Mouse (Mus musculus): ENCODE data around the gene Cep55.

The Cep55 gene

GRCm38 (mm10) chr19:38096858-38097758 lies 42.3 kb downstream of the Cep55 start, which contains the start of gene Ffar4:
TSS of gene Ffar4 (plus strand) at chr19:38097071.
- DNase-seq (ENCODE audit: low spot score in 2 of 2) = no peak

- DNase-seq (ENCODE audit: low spot score in 2 of 2) = no peak
Measured at GRCm38 (mm10) chr19:38107871-38108270, 53.1 kb downstream of the Cep55 start.

DNA sequence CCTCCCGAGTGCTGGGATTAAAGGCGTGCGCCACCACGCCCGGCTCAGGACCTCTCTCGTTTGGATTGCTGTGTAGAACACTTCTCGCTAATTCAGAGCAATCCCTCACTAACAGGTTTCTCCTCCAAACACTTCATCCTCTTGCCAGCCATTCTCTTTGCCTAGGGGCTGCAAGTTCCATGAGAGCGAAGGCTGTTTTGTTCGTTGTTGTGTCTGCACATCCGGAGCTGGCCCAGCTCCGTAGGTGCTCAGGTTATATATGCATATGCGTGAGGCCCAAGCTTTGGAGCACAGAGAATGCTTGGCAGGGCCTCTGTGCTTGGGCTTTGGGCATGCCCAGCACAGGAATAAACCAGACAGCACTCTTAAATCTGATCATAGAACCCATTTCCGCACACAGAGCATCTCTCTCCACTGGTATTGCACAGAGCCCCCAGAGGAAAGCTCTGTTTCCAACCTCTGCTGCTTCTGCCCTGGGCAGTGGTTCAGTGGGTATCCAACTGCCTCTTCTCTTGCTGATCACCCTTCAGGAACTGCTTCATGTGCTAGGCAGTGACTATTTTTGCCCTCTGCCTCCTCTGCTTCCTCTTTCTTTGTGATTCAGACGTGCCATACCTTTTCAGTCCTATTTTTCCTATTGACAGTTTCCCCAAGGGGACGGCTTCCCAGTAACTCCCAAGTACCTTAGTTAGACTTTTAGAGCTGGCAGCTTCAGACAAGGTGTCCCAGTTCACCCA lies 54.9 kb downstream of the Cep55 start:
- no peak for DNase-seq (ENCODE audit: low spot score in 2 of 2)

DNA sequence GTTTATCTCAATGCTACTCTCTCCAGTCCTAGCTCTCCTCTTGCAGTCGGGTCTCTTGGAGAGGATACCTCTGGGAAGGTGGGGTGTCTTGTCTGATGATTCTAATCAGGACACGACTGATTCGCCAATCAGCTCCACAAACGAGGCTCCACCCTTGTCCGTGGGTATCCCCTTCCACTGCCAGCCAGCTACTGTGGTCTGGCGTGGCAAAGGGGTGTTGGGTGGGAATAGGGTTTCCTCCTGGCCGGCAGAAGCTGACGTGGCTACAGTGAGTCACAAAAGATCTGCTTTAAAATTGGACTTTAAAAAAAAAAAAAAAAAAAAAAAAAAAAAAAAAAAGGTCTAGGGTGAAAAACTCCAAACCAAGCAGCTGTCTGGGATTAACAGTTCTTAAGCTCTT lies 56.2 kb downstream of the Cep55 start:
- no peak for DNase-seq (ENCODE audit: low spot score in 2 of 2)

DNA sequence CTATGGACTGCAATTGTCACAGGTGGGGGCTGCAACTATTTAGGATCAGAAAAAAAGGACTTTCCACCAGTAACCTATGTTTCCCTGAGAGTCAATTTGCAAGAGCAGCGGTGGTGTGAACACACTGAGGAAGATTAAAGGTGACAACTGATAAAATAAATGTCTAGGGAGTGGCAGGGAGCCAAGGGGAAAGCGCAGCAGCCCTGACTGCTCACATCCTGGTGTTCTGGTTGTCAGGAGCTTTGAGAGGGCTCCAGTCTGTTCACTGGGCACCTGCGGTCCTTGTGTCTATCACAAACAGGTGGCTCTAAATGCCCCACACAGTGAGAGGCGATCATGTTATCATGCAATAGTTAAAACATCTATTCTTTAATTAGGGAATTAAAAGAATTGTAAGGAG lies 57.8 kb downstream of the Cep55 start:
- no peak for DNase-seq (ENCODE audit: low spot score in 2 of 2)

- DNase-seq (ENCODE audit: low spot score in 2 of 2) = no peak
Measured at GRCm38 (mm10) chr19:38114834-38115491, 60.2 kb downstream of the Cep55 start.

GRCm38 (mm10) chr19:38120123-38120760 lies 65.4 kb downstream of the Cep55 start:
- no peak for DNase-seq (ENCODE audit: low spot score in 2 of 2)

- no peak for DNase-seq (ENCODE audit: low spot score in 2 of 2)
Measured at GRCm38 (mm10) chr19:38123921-38124320, 69.1 kb downstream of the Cep55 start.
